Mouse (Mus musculus) hindbrain, postnatal 0 days (tissue): ENCODE measurements around the gene Hipk1. TPM values are rescaled to one million over a fixed set of nuclear protein-coding genes. Genes with fewer than 3 reads are reported as not detected.

ENCODE experiments used
- ATAC-seq: fragments of 200-750 bp; cut with Nextera tagmentation; 2 replicates; pipeline ENCODE4 v1.8.0; 2017; ENCODE audit warnings: mild to moderate bottlenecking, moderate TSS enrichment, moderate library complexity
- DNase-seq: peaks from one replicate; pipeline ENCODE4 v3.0.0-alpha.2; 2015; ENCODE audit warnings: low spot score
- H3K27ac ChIP-seq: fragments of 300-500 bp; sonication (generic); 2 replicates; pipeline ENCODE4 v1.5.1; 2014; ENCODE audit warnings: mild to moderate bottlenecking
- H3K27me3 ChIP-seq: fragments of 300-500 bp; sonication (generic); 2 replicates; pipeline ENCODE4 v1.6.1; 2014; ENCODE audit warnings: low read length, mixed read lengths; ENCODE audit not compliant: insufficient read depth
- H3K36me3 ChIP-seq: fragments of 300-500 bp; sonication (generic); 2 replicates; pipeline ENCODE4 v1.6.1; 2014; ENCODE audit warnings: low read length, mixed read lengths; ENCODE audit not compliant: insufficient read depth
- H3K4me1 ChIP-seq: fragments of 300-500 bp; sonication (generic); 2 replicates; pipeline ENCODE4 v1.6.1; 2014; ENCODE audit warnings: antibody characterized with exemption, low read length, mixed read lengths; ENCODE audit not compliant: insufficient read depth
- H3K4me2 ChIP-seq: fragments of 300-500 bp; sonication (generic); 2 replicates; pipeline ENCODE4 v1.6.1; 2014; ENCODE audit warnings: low read depth, mild to moderate bottlenecking, low read length, moderate library complexity, mixed read lengths
- H3K4me3 ChIP-seq: fragments of 300-500 bp; sonication (generic); 2 replicates; pipeline ENCODE4 v1.5.1; 2014; ENCODE audit warnings: low read length
- H3K9ac ChIP-seq: fragments of 300-500 bp; sonication (generic); replicated peaks from 2 replicates; pipeline ENCODE4 v1.6.1; 2014; ENCODE audit warnings: mild to moderate bottlenecking, low read length, moderate library complexity, mixed read lengths
- H3K9me3 ChIP-seq: fragments of 300-500 bp; sonication (generic); 2 replicates; pipeline ENCODE4 v1.6.1; 2016; ENCODE audit warnings: low read length, mixed read lengths
- CTCF ChIP-seq: IDR thresholded peaks from 2 replicates; pipeline ENCODE4 v1.5.1; 2016; ENCODE audit warnings: antibody characterized with exemption, control low read depth, low read depth
- WGBS: fragments of 180-500 bp; shearing (Covaris S2); extraction: QIAGEN DNeasy Blood & Tissue Kit; methylation state at CpG from one replicate; pipeline ENCODE4 v1.1.7; 2014; 5-methylcytosine and 5-hydroxymethylcytosine counted together
- polyA plus RNA-seq: library from polyadenylated mRNA; unstranded; fragments of >200 nt; fragmentation: Nextera tagmentation; extraction: Ambion mirVana; gene quantifications from 2 replicates; pipeline ENCODE4 v1.2.1, GENCODE M21; 2015
- total RNA-seq: library from RNA; depleted of rRNA; stranded (reverse); fragments of >200 nt; gene quantifications from 2 replicates; pipeline ENCODE4 v1.2.3, GENCODE M21; 2014

The Hipk1 gene
- total and polyA plus RNA-seq, 2 experiments from 2014 or later: 8.1 to 59.3 TPM

GRCm38 (mm10) chr3:103737778-103738571, 53.4 kb downstream of the Hipk1 start, which contains the start of gene Olfml3:
Gene Olfml3, minus strand, starts transcription at chr3:103738001.
- H3K27me3 ChIP-seq: no peaks in the 10 kb centered on the region
- 0 out of 2 replicates have a peak, but pooled peaks cover 5% of the 10 kb centered on the region for H3K36me3 ChIP-seq
- H3K9me3 ChIP-seq: no peaks in the 10 kb centered on the region
- peak within 1 kb of the TSS; percentile 8 for H3K4me3 ChIP-seq
- ATAC-seq: peak; percentile 64
- peak within 1 kb of the TSS; percentile 48 for H3K4me2 ChIP-seq
- peak within 1 kb of the TSS; percentile 69 for H3K27ac ChIP-seq
- H3K4me1 ChIP-seq: peaks cover 35% of the 10 kb centered on the region
- under 1% methylated on average over 18 of the region's 18 CpGs for WGBS
- peak; percentile 91 for TF ChIP-seq CTCF
- H3K9ac ChIP-seq: 0 out of 2 replicates have a peak within 1 kb of the TSS, but pooled peaks have one; percentile 24
- DNase-seq: peak; percentile 95

GRCm38 (mm10) chr3:103737061-103737754, 54.2 kb downstream of the Hipk1 start:
- Histone ChIP-seq H3K9me3 (no peaks in the 10 kb centered on the region), H3K4me3 (peak overlapping the region; percentile 8), H3K27me3 (no peaks in the 10 kb centered on the region), H3K4me1 (peaks cover 35% of the 10 kb centered on the region), H3K4me2 (peak overlapping the region; percentile 48), H3K36me3 (0 out of 2 replicates have a peak, but pooled peaks cover 4% of the 10 kb centered on the region), H3K9ac (0 out of 2 replicates have a peak overlapping the region, but pooled peaks have one; percentile 24), H3K27ac (peak overlapping the region; percentile 69; the same call in 1 of the 2 replicates)
- no peak for TF ChIP-seq CTCF
- peak; percentile 40 for DNase-seq
- 39% methylated on average over 16 of the region's 16 CpGs for WGBS
- ATAC-seq: no peak

- Histone ChIP-seq H3K9me3 (no peaks in the 10 kb centered on the region), H3K4me2 (no peak overlapping the region), H3K27me3 (no peaks in the 10 kb centered on the region), H3K4me1 (peaks cover 35% of the 10 kb centered on the region), H3K9ac (no peak overlapping the region), H3K27ac (no peak overlapping the region), H3K4me3 (no peak overlapping the region), H3K36me3 (no peaks in the 10 kb centered on the region)
- DNase-seq: no peak
- no peak for ATAC-seq
- WGBS: 64% methylated on average over 28 of the region's 28 CpGs
- TF ChIP-seq CTCF: no peak
These were observed 55.4 kb downstream of the Hipk1 start for GRCm38 (mm10) chr3:103735776-103736600.

GRCm38 (mm10) chr3:103734696-103735519, 56.5 kb downstream of the Hipk1 start:
- H3K27ac ChIP-seq: peak overlapping the region; percentile 32; the same call in 1 of the 2 replicates
- no peaks in the 10 kb centered on the region for H3K36me3 ChIP-seq
- no peak for TF ChIP-seq CTCF
- H3K9me3 ChIP-seq: no peaks in the 10 kb centered on the region
- peak; percentile 54 for DNase-seq
- no peaks in the 10 kb centered on the region for H3K27me3 ChIP-seq
- H3K4me2 ChIP-seq: peak overlapping the region; percentile 50; the same call in 1 of the 2 replicates
- no peak overlapping the region for H3K4me3 ChIP-seq
- peaks cover 35% of the 10 kb centered on the region for H3K4me1 ChIP-seq
- 0 out of 2 replicates have a peak, but pooled peaks have one; percentile 3 for ATAC-seq
- H3K9ac ChIP-seq: no peak overlapping the region; the same call in 1 of the 2 replicates
- WGBS: 20% methylated on average over 11 of the region's 11 CpGs

GRCm38 (mm10) chr3:103733799-103734695, 57.3 kb downstream of the Hipk1 start:
- ATAC-seq (peak; percentile 74), DNase-seq (peak; percentile 74)
- no peaks in the 10 kb centered on the region for H3K9me3 ChIP-seq
- H3K27ac ChIP-seq: peak overlapping the region; percentile 22; the same call in 1 of the 2 replicates
- peak overlapping the region; percentile 50 for H3K4me2 ChIP-seq
- H3K27me3 ChIP-seq: no peaks in the 10 kb centered on the region
- peaks cover 35% of the 10 kb centered on the region for H3K4me1 ChIP-seq
- 6% methylated on average over 19 of the region's 19 CpGs for WGBS
- peak; percentile 54 for TF ChIP-seq CTCF
- H3K36me3 ChIP-seq: no peaks in the 10 kb centered on the region
- no peak overlapping the region for H3K4me3 ChIP-seq
- 0 out of 2 replicates have a peak overlapping the region, but pooled peaks have one; percentile 46 for H3K9ac ChIP-seq
